Mouse (Mus musculus): ENCODE measurements around the gene Itpr1. TPM values are rescaled to one million over a fixed set of nuclear protein-coding genes. Genes with fewer than 3 reads are reported as not detected.

Itpr1 gene
- polyA plus RNA-seq, 1 experiment from 2014 or later, result 16.6 TPM

DNA sequence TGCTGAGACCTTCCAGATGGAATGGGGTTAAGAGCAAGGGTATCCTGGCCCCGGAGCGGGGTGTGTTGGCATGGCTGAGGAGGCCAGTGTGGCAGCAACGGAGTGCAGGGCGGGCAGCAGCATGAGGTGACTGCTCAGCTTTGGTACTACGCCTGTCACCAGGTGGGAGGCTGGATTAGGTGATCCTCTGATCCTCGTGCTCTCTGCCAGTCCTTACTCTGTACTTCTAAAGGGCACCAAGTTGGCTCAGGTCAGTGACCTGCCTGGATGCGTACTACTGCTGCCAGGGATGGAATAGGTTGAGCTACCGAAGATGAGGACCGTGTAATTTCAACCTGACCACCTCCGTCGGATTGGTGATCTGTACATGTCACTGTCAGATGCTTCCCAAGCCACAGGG is 245.9 kb downstream of the Itpr1 start:
- H3K4me3 ChIP-seq (ENCODE audit: control insufficient read depth in 1 of 2, insufficient read depth in 1 of 2, low read depth in 1 of 2, low read length in 2 of 2), result no peak overlapping the region
- H3K27ac ChIP-seq (replicated peaks in 1 of 2; ENCODE audit: control insufficient read depth in 1 of 2, insufficient read depth in 1 of 2, low read depth in 2 of 2, low read length in 2 of 2), result no peak overlapping the region
- H3K4me2 ChIP-seq (ENCODE audit: low read length), result no peak overlapping the region
- no peak overlapping the region for H3K9ac ChIP-seq (ENCODE audit: low read length)
- no peaks in the 10 kb centered on the region for H3K9me3 ChIP-seq (ENCODE audit: control insufficient read depth, low read length)
- no peak for ATAC-seq (ENCODE audit: insufficient number of reproducible peaks, insufficient read depth, low FRiP score, low read depth)
- peaks cover 22 to 35% of the 10 kb centered on the region in 2 experiments for H3K4me1 ChIP-seq (ENCODE audit: control insufficient read depth in 2 of 2, insufficient read depth in 2 of 2, low read length in 2 of 2)
- no peaks in the 10 kb centered on the region for H3K36me3 ChIP-seq (ENCODE audit: control insufficient read depth, insufficient read depth, low read length)
- WGBS, result 94% methylated on average over 11 of the region's 11 CpGs
- no peaks in the 10 kb centered on the region for H3K27me3 ChIP-seq (ENCODE audit: control insufficient read depth, insufficient read depth, low read length)

DNA sequence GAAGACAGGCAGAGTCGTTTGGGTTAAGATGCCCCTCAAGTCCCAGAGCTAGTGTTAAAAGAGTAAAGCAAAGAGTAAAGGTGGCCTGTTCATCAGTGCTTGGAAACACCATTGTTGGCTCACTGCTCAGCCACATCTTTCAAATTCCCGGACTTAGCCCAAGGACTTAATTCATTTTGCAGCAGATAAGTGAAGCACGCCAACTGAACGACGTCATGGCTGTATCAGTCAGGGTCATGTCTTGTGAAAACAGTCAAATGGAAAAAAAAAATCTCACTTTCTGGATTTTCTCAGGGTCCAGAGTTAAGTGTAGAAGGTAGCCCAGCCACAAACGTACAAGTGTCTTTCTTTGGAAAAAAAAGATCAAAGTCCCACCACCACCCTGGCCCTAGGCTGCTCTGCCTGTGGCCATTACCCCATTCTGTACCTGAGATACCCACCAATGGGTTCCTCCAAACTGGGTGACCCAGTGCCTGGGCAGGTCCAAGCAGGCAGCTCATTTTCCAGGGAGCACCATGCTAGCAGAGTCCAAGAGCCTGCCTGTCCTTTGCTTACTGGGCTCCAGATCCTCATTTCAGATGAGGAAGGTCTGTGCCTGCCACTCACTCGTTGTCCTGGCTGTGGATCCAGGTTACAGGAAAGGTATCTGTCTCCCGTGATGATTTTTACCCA is 251.5 kb downstream of the Itpr1 start:
- no peaks in the 10 kb centered on the region for H3K27me3 ChIP-seq (ENCODE audit: control insufficient read depth, insufficient read depth, low read length)
- H3K4me3 ChIP-seq (ENCODE audit: control insufficient read depth in 1 of 2, insufficient read depth in 1 of 2, low read depth in 1 of 2, low read length in 2 of 2), result no peak overlapping the region
- no peak for ATAC-seq (ENCODE audit: insufficient number of reproducible peaks, insufficient read depth, low FRiP score, low read depth)
- H3K36me3 ChIP-seq (ENCODE audit: control insufficient read depth, insufficient read depth, low read length), result no peaks in the 10 kb centered on the region
- no peaks in the 10 kb centered on the region for H3K9me3 ChIP-seq (ENCODE audit: control insufficient read depth, low read length)
- 56% methylated on average over 8 of the region's 8 CpGs for WGBS
- peaks cover 15 to 17% of the 10 kb centered on the region in 2 experiments for H3K4me1 ChIP-seq (ENCODE audit: control insufficient read depth in 2 of 2, insufficient read depth in 2 of 2, low read length in 2 of 2)
- H3K27ac ChIP-seq (replicated peaks in 1 of 2; ENCODE audit: control insufficient read depth in 1 of 2, insufficient read depth in 1 of 2, low read depth in 2 of 2, low read length in 2 of 2), result peak overlapping the region; percentile 44 to 50; a peak in 3 of 4 replicates
- no peak overlapping the region for H3K9ac ChIP-seq (ENCODE audit: low read length)
- H3K4me2 ChIP-seq (ENCODE audit: low read length), result no peak overlapping the region

DNA sequence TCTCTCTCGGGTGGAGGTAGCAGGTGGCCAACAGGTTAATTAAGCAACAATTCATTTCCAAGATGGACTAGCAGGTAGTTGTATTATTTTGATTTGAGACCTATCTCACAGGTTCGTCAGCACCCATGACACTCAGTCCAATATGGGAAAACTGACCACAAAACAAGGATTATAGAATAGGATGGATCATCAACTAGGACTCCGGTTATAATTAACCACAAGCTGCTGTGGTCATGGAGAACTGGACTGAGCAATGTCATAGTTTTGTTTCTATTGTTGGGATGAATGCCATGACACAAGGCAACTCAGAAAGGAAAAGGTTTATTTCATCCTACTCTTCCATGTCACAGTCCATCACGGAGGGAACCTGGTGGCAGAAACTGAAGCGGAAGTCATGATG is 252.3 kb downstream of the Itpr1 start:
- no peaks in the 10 kb centered on the region for H3K36me3 ChIP-seq (ENCODE audit: control insufficient read depth, insufficient read depth, low read length)
- no peak for ATAC-seq (ENCODE audit: insufficient number of reproducible peaks, insufficient read depth, low FRiP score, low read depth)
- H3K4me1 ChIP-seq (ENCODE audit: control insufficient read depth in 2 of 2, insufficient read depth in 2 of 2, low read length in 2 of 2), result peaks cover 15 to 17% of the 10 kb centered on the region in 2 experiments
- no peak overlapping the region for H3K9ac ChIP-seq (ENCODE audit: low read length)
- WGBS, result 95% methylated on average over 5 of the region's 5 CpGs
- H3K27ac ChIP-seq (replicated peaks in 1 of 2; ENCODE audit: control insufficient read depth in 1 of 2, insufficient read depth in 1 of 2, low read depth in 2 of 2, low read length in 2 of 2), result no peak overlapping the region
- H3K9me3 ChIP-seq (ENCODE audit: control insufficient read depth, low read length), result no peaks in the 10 kb centered on the region
- H3K4me2 ChIP-seq (ENCODE audit: low read length), result no peak overlapping the region
- H3K27me3 ChIP-seq (ENCODE audit: control insufficient read depth, insufficient read depth, low read length), result no peaks in the 10 kb centered on the region
- no peak overlapping the region for H3K4me3 ChIP-seq (ENCODE audit: control insufficient read depth in 1 of 2, insufficient read depth in 1 of 2, low read depth in 1 of 2, low read length in 2 of 2)

DNA sequence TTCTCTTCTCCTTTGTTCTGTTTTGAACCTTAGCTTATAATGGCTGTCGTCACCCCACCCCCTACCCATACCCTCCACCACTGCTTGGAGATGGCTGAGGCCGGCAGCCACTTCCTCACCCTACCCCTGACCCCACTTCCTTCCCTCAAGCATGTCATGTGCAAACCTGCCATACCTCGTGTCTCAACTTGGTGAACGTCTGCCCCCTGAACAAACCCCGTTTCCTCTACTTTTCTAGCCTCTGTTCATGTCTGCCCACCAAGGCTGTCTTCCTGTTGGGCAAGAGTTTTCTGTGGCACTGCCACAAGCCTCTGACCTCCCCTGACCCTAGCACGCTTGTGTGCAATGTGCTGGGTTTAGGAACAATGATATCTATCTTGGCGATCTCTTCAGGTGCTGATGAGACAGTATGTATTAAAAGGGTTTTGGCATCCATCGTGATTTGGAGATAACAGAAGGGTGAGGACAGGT is 253.2 kb downstream of the Itpr1 start:
- no peaks in the 10 kb centered on the region for H3K27me3 ChIP-seq (ENCODE audit: control insufficient read depth, insufficient read depth, low read length)
- 0 out of 2 replicates have a peak, but pooled peaks cover 2% of the 10 kb centered on the region for H3K36me3 ChIP-seq (ENCODE audit: control insufficient read depth, insufficient read depth, low read length)
- peaks cover 15 to 17% of the 10 kb centered on the region in 2 experiments for H3K4me1 ChIP-seq (ENCODE audit: control insufficient read depth in 2 of 2, insufficient read depth in 2 of 2, low read length in 2 of 2)
- H3K4me2 ChIP-seq (ENCODE audit: low read length), result no peak overlapping the region
- no peak overlapping the region for H3K27ac ChIP-seq (replicated peaks in 1 of 2; ENCODE audit: control insufficient read depth in 1 of 2, insufficient read depth in 1 of 2, low read depth in 2 of 2, low read length in 2 of 2)
- no peak for ATAC-seq (ENCODE audit: insufficient number of reproducible peaks, insufficient read depth, low FRiP score, low read depth)
- no peaks in the 10 kb centered on the region for H3K9me3 ChIP-seq (ENCODE audit: control insufficient read depth, low read length)
- no peak overlapping the region for H3K4me3 ChIP-seq (ENCODE audit: control insufficient read depth in 1 of 2, insufficient read depth in 1 of 2, low read depth in 1 of 2, low read length in 2 of 2)
- 75% methylated on average over 8 of the region's 8 CpGs for WGBS
- no peak overlapping the region for H3K9ac ChIP-seq (ENCODE audit: low read length)

DNA sequence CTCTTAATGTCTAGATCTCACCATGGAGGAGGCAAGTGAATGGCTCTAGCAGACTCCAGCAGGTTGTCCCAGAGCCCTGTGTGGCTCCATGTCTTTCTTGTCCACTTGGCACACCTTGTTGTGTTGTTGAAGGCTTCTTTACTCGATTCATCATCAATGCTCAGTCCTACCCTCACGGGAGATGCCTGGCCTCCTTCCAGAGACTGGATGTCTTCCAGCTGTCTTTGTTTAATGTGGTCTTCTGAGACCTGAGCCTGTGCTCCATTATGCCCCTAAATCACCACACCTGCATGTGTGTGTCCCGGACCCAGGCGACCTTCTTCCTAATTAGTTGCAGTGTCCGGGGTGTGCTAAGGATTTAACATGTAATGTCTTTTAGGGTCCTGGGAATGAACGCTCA is 254.7 kb downstream of the Itpr1 start:
- H3K4me1 ChIP-seq (ENCODE audit: control insufficient read depth in 2 of 2, insufficient read depth in 2 of 2, low read length in 2 of 2), result peaks cover 15 to 19% of the 10 kb centered on the region in 2 experiments
- peaks cover 8% of the 10 kb centered on the region; the same call in 1 of the 2 replicates for H3K36me3 ChIP-seq (ENCODE audit: control insufficient read depth, insufficient read depth, low read length)
- H3K9ac ChIP-seq (ENCODE audit: low read length), result no peak overlapping the region
- WGBS, result 77% methylated on average over 6 of the region's 6 CpGs
- no peaks in the 10 kb centered on the region for H3K9me3 ChIP-seq (ENCODE audit: control insufficient read depth, low read length)
- no peak overlapping the region for H3K27ac ChIP-seq (replicated peaks in 1 of 2; ENCODE audit: control insufficient read depth in 1 of 2, insufficient read depth in 1 of 2, low read depth in 2 of 2, low read length in 2 of 2)
- no peaks in the 10 kb centered on the region for H3K27me3 ChIP-seq (ENCODE audit: control insufficient read depth, insufficient read depth, low read length)
- H3K4me2 ChIP-seq (ENCODE audit: low read length), result no peak overlapping the region
- no peak overlapping the region for H3K4me3 ChIP-seq (ENCODE audit: control insufficient read depth in 1 of 2, insufficient read depth in 1 of 2, low read depth in 1 of 2, low read length in 2 of 2)
- no peak for ATAC-seq (ENCODE audit: insufficient number of reproducible peaks, insufficient read depth, low FRiP score, low read depth)

DNA sequence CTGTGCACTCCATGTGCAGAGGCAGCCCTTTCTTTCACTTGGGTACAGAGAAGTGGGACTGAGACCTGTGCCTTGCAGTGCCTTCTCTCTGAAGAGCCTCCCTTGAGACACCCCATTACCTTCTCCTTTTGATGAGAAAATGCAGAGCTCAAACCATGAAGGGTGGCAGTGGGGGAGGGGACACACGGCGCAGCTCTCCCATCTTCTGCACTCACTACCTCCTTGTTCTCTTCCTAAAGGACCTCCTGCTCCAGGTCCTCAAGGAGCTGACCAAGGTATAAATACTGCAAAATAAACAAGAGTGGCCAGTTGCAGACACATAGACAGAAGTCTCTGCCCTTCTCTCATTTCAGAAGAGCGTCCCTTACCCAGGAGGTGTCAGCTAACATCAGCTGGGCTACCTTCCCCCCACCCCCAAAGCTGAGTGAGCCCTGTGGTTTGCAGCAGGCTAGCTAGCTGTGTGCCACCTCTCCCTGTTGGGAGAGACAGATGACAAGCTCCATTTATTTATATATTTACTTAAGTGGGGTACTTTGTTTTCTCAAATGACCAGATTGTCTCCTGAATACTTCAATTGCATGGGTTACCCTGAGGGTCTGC is 255.4 kb downstream of the Itpr1 start:
- no peak overlapping the region for H3K9ac ChIP-seq (ENCODE audit: low read length)
- peaks cover 15 to 22% of the 10 kb centered on the region in 2 experiments for H3K4me1 ChIP-seq (ENCODE audit: control insufficient read depth in 2 of 2, insufficient read depth in 2 of 2, low read length in 2 of 2)
- H3K36me3 ChIP-seq (ENCODE audit: control insufficient read depth, insufficient read depth, low read length), result peaks cover 15% of the 10 kb centered on the region
- no peaks in the 10 kb centered on the region for H3K27me3 ChIP-seq (ENCODE audit: control insufficient read depth, insufficient read depth, low read length)
- ATAC-seq (ENCODE audit: insufficient number of reproducible peaks, insufficient read depth, low FRiP score, low read depth), result no peak
- 35% methylated on average over 3 of the region's 3 CpGs for WGBS
- no peak overlapping the region for H3K4me3 ChIP-seq (ENCODE audit: control insufficient read depth in 1 of 2, insufficient read depth in 1 of 2, low read depth in 1 of 2, low read length in 2 of 2)
- no peaks in the 10 kb centered on the region for H3K9me3 ChIP-seq (ENCODE audit: control insufficient read depth, low read length)
- no peak overlapping the region for H3K4me2 ChIP-seq (ENCODE audit: low read length)
- no peak overlapping the region for H3K27ac ChIP-seq (replicated peaks in 1 of 2; ENCODE audit: control insufficient read depth in 1 of 2, insufficient read depth in 1 of 2, low read depth in 2 of 2, low read length in 2 of 2)

DNA sequence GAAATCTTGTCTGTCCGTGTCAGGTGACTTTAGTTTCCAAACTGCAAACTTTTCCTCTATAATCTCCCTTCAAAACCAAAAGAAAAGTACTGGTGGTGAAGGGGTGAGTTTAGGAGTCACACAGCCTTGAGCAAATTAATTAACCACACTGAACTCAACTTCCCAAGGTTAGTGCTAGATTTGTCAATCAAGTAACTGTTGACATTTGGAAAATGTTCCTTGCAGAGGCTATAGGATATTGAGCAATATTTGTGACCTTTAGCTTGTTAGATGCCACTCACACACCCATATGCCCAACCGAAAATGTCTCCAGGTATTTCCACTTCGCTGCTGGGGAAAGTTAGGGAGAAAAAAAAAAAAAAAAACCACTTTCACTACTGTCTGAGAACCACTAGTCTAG is 259.0 kb downstream of the Itpr1 start:
- ATAC-seq (ENCODE audit: insufficient number of reproducible peaks, insufficient read depth, low FRiP score, low read depth), result no peak
- H3K9me3 ChIP-seq (ENCODE audit: control insufficient read depth, low read length), result no peaks in the 10 kb centered on the region

More for the DNA sequence above, 259.0 kb downstream of the Itpr1 start:
- Histone ChIP-seq H3K4me3 (ENCODE audit: control insufficient read depth in 1 of 2, insufficient read depth in 1 of 2, low read depth in 1 of 2, low read length in 2 of 2) (no peak overlapping the region), H3K4me1 (ENCODE audit: control insufficient read depth in 2 of 2, insufficient read depth in 2 of 2, low read length in 2 of 2) (peaks cover 7 to 20% of the 10 kb centered on the region in 2 experiments), H3K27me3 (ENCODE audit: control insufficient read depth, insufficient read depth, low read length) (no peaks in the 10 kb centered on the region), H3K36me3 (ENCODE audit: control insufficient read depth, insufficient read depth, low read length) (peaks cover 37% of the 10 kb centered on the region), H3K4me2 (ENCODE audit: low read length) (no peak overlapping the region), H3K9ac (ENCODE audit: low read length) (no peak overlapping the region), H3K27ac (replicated peaks in 1 of 2; ENCODE audit: control insufficient read depth in 1 of 2, insufficient read depth in 1 of 2, low read depth in 2 of 2, low read length in 2 of 2) (no peak overlapping the region)
- WGBS, result 88% methylated on average over 3 of the region's 3 CpGs

Data from heart, embryonic 14.5 days (tissue).